Mouse (Mus musculus): ENCODE results near the gene Slc8b1.

Slc8b1 gene

GRCm38 (mm10) chr5:120510982-120511642 is at the start of gene Slc8b1:
Slc8b1 (plus strand) TSS chr5:120511168.
- in situ Hi-C loops (cut with MboI; ENCODE audit: low sequenced_read_pairs), result no loop called here

- in situ Hi-C loops (cut with MboI; ENCODE audit: low sequenced_read_pairs), result loop anchor here (25.0 kb wide), 1 partner anchor 1700 kb away; no protein-coding TSS in a partner anchor
Observed at GRCm38 (mm10) chr5:120461902-120462301, 49.1 kb upstream of the Slc8b1 start.

GRCm38 (mm10) chr5:120464321-120464720 is 46.6 kb upstream of the Slc8b1 start:
- in situ Hi-C loops (cut with MboI; ENCODE audit: low sequenced_read_pairs), result loop anchor here (25.0 kb wide), 1 partner anchor 1702 kb away; no protein-coding TSS in a partner anchor

GRCm38 (mm10) chr5:120465062-120465461 is 45.9 kb upstream of the Slc8b1 start:
- in situ Hi-C loops (cut with MboI; ENCODE audit: low sequenced_read_pairs), result loop anchor here (25.0 kb wide), 1 partner anchor 1703 kb away; no protein-coding TSS in a partner anchor

GRCm38 (mm10) chr5:120465860-120466259 is 45.1 kb upstream of the Slc8b1 start:
- in situ Hi-C loops (cut with MboI; ENCODE audit: low sequenced_read_pairs), result loop anchor here (25.0 kb wide), 1 partner anchor 1704 kb away; no protein-coding TSS in a partner anchor

- in situ Hi-C loops (cut with MboI; ENCODE audit: low sequenced_read_pairs), result loop anchor here (25.0 kb wide), 1 partner anchor 1705 kb away; no protein-coding TSS in a partner anchor
Observed at GRCm38 (mm10) chr5:120467026-120467425, 43.9 kb upstream of the Slc8b1 start.

GRCm38 (mm10) chr5:120468336-120468735 is 42.6 kb upstream of the Slc8b1 start:
- in situ Hi-C loops (cut with MboI; ENCODE audit: low sequenced_read_pairs), result loop anchor here (25.0 kb wide), 1 partner anchor 1706 kb away; no protein-coding TSS in a partner anchor

- in situ Hi-C loops (cut with MboI; ENCODE audit: low sequenced_read_pairs), result loop anchor here (25.0 kb wide), 1 partner anchor 1707 kb away; no protein-coding TSS in a partner anchor
Observed at GRCm38 (mm10) chr5:120468830-120469229, 42.1 kb upstream of the Slc8b1 start.

GRCm38 (mm10) chr5:120471538-120471937 is 39.4 kb upstream of the Slc8b1 start:
- in situ Hi-C loops (cut with MboI; ENCODE audit: low sequenced_read_pairs), result loop anchor here (25.0 kb wide), 1 partner anchor 1709 kb away; no protein-coding TSS in a partner anchor

GRCm38 (mm10) chr5:120472770-120473169 is 38.2 kb upstream of the Slc8b1 start, which contains the start of gene Sdsl:
Sdsl (minus strand) TSS chr5:120472810.
- in situ Hi-C loops (cut with MboI; ENCODE audit: low sequenced_read_pairs), result loop anchor here (25.0 kb wide), 1 partner anchor 1710 kb away; no protein-coding TSS in a partner anchor

- in situ Hi-C loops (cut with MboI; ENCODE audit: low sequenced_read_pairs), result loop anchor here (25.0 kb wide), 1 partner anchor 1711 kb away; no protein-coding TSS in a partner anchor
Observed at GRCm38 (mm10) chr5:120473361-120473760, 37.6 kb upstream of the Slc8b1 start.

GRCm38 (mm10) chr5:120475861-120476260 is 35.1 kb upstream of the Slc8b1 start:
- in situ Hi-C loops (cut with MboI; ENCODE audit: low sequenced_read_pairs), result no loop called here

- in situ Hi-C loops (cut with MboI; ENCODE audit: low sequenced_read_pairs), result no loop called here
Observed at GRCm38 (mm10) chr5:120476296-120476695, 34.7 kb upstream of the Slc8b1 start, which contains the start of gene Sds. Sds (plus strand) TSS chr5:120476526.

GRCm38 (mm10) chr5:120477993-120478392 is 33.0 kb upstream of the Slc8b1 start:
- in situ Hi-C loops (cut with MboI; ENCODE audit: low sequenced_read_pairs), result no loop called here

GRCm38 (mm10) chr5:120479538-120479937 is 31.4 kb upstream of the Slc8b1 start:
- in situ Hi-C loops (cut with MboI; ENCODE audit: low sequenced_read_pairs), result no loop called here

- in situ Hi-C loops (cut with MboI; ENCODE audit: low sequenced_read_pairs), result no loop called here
Observed at GRCm38 (mm10) chr5:120481205-120481604, 29.8 kb upstream of the Slc8b1 start.

GRCm38 (mm10) chr5:120483399-120483798 is 27.6 kb upstream of the Slc8b1 start:
- in situ Hi-C loops (cut with MboI; ENCODE audit: low sequenced_read_pairs), result no loop called here

GRCm38 (mm10) chr5:120487844-120488243 is 23.1 kb upstream of the Slc8b1 start:
- in situ Hi-C loops (cut with MboI; ENCODE audit: low sequenced_read_pairs), result no loop called here

- in situ Hi-C loops (cut with MboI; ENCODE audit: low sequenced_read_pairs), result no loop called here
Observed at GRCm38 (mm10) chr5:120490679-120491192, 20.2 kb upstream of the Slc8b1 start.

- in situ Hi-C loops (cut with MboI; ENCODE audit: low sequenced_read_pairs), result no loop called here
Observed at GRCm38 (mm10) chr5:120492437-120492836, 18.5 kb upstream of the Slc8b1 start.

- in situ Hi-C loops (cut with MboI; ENCODE audit: low sequenced_read_pairs), result no loop called here
Observed at GRCm38 (mm10) chr5:120493440-120493839, 17.5 kb upstream of the Slc8b1 start.

All from CH12F3 (cell line).